Mouse (Mus musculus): Measurements from ENCODE around the gene Spice1.

DNA sequence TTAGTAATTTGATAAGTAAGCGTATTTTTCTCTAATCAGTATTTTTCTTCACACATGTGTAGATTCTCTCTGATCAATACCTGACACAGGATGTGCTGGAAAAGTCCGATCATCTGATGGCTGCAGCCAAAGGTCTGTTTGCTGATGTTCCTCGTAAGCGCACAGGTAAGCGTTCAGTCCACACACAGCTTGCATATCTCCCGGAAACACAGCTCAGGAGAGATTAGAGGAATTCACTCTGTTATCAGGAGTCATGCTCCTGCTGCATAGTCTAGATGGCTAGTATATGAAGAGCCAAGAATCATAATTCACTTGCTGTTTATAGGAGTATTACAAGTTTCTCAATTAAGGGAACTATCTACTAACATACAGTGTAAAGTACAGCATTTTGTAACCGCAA, 18.6 kb downstream of the Spice1 start:
- TF ChIP-seq CTCF (IDR thresholded peaks at IDR 0.05; ENCODE audit: borderline replicate concordance, insufficient read depth, low read depth, low read length) (no peak), POLR2A (IDR thresholded peaks at IDR 0.05; ENCODE audit: borderline replicate concordance, insufficient read depth, low read length) (no peak)

Measured in cerebellum, adult 2 months (tissue).